Comparison of ENCODE assay signal across 8 mouse cellular contexts in the genomic region with DNA sequence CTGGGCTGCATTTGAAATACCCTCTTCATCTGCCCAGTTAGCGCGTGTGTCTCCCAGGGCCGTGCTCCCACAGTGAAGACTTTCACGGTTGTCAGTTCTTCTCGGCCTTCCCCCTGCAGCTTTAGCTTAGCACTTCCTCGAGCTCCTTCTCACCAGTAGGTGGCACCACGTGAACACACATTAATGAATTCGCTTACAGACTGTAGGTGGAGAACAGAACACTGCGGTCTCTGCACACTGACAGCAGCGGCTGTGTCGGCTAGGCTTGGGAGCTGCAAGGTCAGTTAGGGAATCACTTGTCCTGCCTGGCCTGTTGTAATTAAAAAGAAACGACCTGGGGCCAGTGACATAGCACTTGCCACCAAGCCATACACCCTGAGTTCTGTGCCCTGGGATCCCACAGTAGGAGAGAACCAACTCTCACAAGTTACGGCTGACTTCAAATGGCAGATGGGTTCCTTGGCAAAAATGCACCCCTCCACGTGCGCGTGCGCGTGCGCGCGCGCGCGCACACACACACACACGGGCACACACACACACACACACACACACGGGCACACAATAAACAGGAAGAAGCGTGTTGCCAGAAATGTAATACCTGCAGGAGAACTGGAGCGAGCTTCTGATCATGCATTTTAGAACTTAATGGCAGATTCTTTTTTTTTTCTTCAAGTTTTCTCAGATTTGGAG. TPM values are rescaled to one million over a fixed set of nuclear protein-coding genes. Genes with fewer than 3 reads are reported as not detected.
DNase-seq lines count a peak whose midpoint lies in the region; ATAC-seq and TF ChIP-seq lines count a peak whose summit lies in the region.

No protein-coding gene starts in this region.

- TF ChIP-seq POLR2A in lung, adult 2 months (IDR thresholded peaks at IDR 0.05; ENCODE audit: borderline replicate concordance, extremely low read depth, low read depth, low read length): peak; percentile 30; the same call in 1 of the 2 replicates

- peak overlapping the region; percentile 39; the same call in 1 of the 2 replicates for H3K9ac ChIP-seq in ES-E14 (ENCODE audit: insufficient read depth, low read depth, low read length, poor library complexity, severe bottlenecking)
- peak overlapping the region; percentile 31 for H3K9ac ChIP-seq in forebrain, embryonic 16.5 days (replicated peaks; ENCODE audit: low read depth, low read length)
- H3K9ac ChIP-seq in neural tube, embryonic 15.5 days (replicated peaks): peak overlapping the region; percentile 33; the same call in 1 of the 2 replicates

- WGBS in forebrain, embryonic 16.5 days: 11% methylated on average over 28 of the region's 28 CpGs
- WGBS in lung, adult 2 months: 7% methylated on average over 28 of the region's 28 CpGs
- WGBS in neural tube, embryonic 15.5 days: 10% methylated on average over 28 of the region's 28 CpGs

- H3K9me3 ChIP-seq in ES-E14 (ENCODE audit: control insufficient read depth, insufficient read depth, low read depth, low read length): no peaks in the 10 kb centered on the region
- no peaks in the 10 kb centered on the region for H3K9me3 ChIP-seq in forebrain, embryonic 16.5 days (ENCODE audit: control insufficient read depth, low read length)
- H3K9me3 ChIP-seq in neural tube, embryonic 15.5 days (replicated peaks): no peaks in the 10 kb centered on the region

- no peaks in the 10 kb centered on the region for H3K27me3 ChIP-seq in forebrain, embryonic 16.5 days (replicated peaks; ENCODE audit: control insufficient read depth, insufficient read depth, low read length)
- no peaks in the 10 kb centered on the region for H3K27me3 ChIP-seq in neural tube, embryonic 15.5 days (replicated peaks)

- DNase-seq in ES-E14 (ENCODE audit: low read depth, low spot score): peak; percentile 87
- DNase-seq in cerebellum, adult 18-20 months: peak; percentile 87 to 93
- DNase-seq in heart, postnatal 36 days: peak; percentile 84 to 87
- DNase-seq in layer of hippocampus, adult 2 months (ENCODE audit: low spot score in 2 of 2): peak; percentile 84 to 90
- peak; percentile 84 for DNase-seq in lung, adult 2 months
- peak; percentile 90 for DNase-seq in testis, postnatal 10 days (ENCODE audit: low spot score)

- H3K4me2 ChIP-seq in forebrain, embryonic 16.5 days (ENCODE audit: low read length): peak overlapping the region; percentile 52
- peak overlapping the region; percentile 65 for H3K4me2 ChIP-seq in neural tube, embryonic 15.5 days

- peak overlapping the region; percentile 66; the same call in 1 of the 2 replicates for H3K27ac ChIP-seq in ES-E14 (ENCODE audit: insufficient read depth, low read depth, low read length, poor library complexity, severe bottlenecking)
- H3K27ac ChIP-seq in forebrain, embryonic 16.5 days (ENCODE audit: low read length): no peak overlapping the region
- H3K27ac ChIP-seq in layer of hippocampus, adult 2 months: peak overlapping the region; percentile 85
- H3K27ac ChIP-seq in neural tube, embryonic 15.5 days (replicated peaks): peak overlapping the region; percentile 18

- H3K4me3 ChIP-seq in ES-E14 (ENCODE audit: insufficient read depth in 1 of 2, low read depth in 1 of 2, low read length in 2 of 2, poor library complexity in 1 of 2, severe bottlenecking in 1 of 2): peak overlapping the region; percentile 38 to 39
- H3K4me3 ChIP-seq in forebrain, embryonic 16.5 days (replicated peaks; ENCODE audit: low read length): peak overlapping the region; percentile 20; the same call in 1 of the 2 replicates
- peak overlapping the region; percentile 42 for H3K4me3 ChIP-seq in layer of hippocampus, adult 2 months
- H3K4me3 ChIP-seq in lung, adult 2 months (replicated peaks; ENCODE audit: extremely low read depth, low read depth, low read length): peak overlapping the region; percentile 48
- H3K4me3 ChIP-seq in neural tube, embryonic 15.5 days (replicated peaks): peak overlapping the region; percentile 32

- ATAC-seq in forebrain, embryonic 16.5 days: peak; percentile 86
- peak; percentile 90 for ATAC-seq in neural tube, embryonic 15.5 days (ENCODE audit: low FRiP score)

- H3K36me3 ChIP-seq in ES-E14 (ENCODE audit: control insufficient read depth, insufficient read depth, low read length, poor library complexity, severe bottlenecking): no peaks in the 10 kb centered on the region
- H3K36me3 ChIP-seq in forebrain, embryonic 16.5 days (ENCODE audit: control insufficient read depth, insufficient read depth): no peaks in the 10 kb centered on the region
- H3K36me3 ChIP-seq in neural tube, embryonic 15.5 days: no peaks in the 10 kb centered on the region

- in situ Hi-C loops in ES-E14 (cut with MboI; ENCODE audit: low sequenced_read_pairs in 2 of 2, unreplicated experiment in 2 of 2): loop anchor here in 1 of 2 experiments (5.0 kb wide), 1 partner anchor 80 kb away; no protein-coding TSS in a partner anchor

- peak; percentile 86 for TF ChIP-seq CTCF in layer of hippocampus, adult 2 months (conservative IDR thresholded peaks at IDR 0.05)
- TF ChIP-seq CTCF in lung, adult 2 months (IDR thresholded peaks at IDR 0.05; ENCODE audit: insufficient read depth, low read length): peak; percentile 77

- peaks cover 0 to 15% of the 10 kb centered on the region in 2 experiments; a peak in 2 of 4 replicates for H3K4me1 ChIP-seq in ES-E14 (ENCODE audit: control insufficient read depth in 2 of 2, insufficient read depth in 2 of 2, low read length in 2 of 2, poor library complexity in 1 of 2)
- peaks cover 16% of the 10 kb centered on the region for H3K4me1 ChIP-seq in forebrain, embryonic 16.5 days (replicated peaks; ENCODE audit: control insufficient read depth, insufficient read depth, low read length)
- peaks cover 5% of the 10 kb centered on the region; the same call in 1 of the 2 replicates for H3K4me1 ChIP-seq in lung, adult 2 months (ENCODE audit: control insufficient read depth, insufficient read depth, low read length)
- peaks cover 19% of the 10 kb centered on the region for H3K4me1 ChIP-seq in neural tube, embryonic 15.5 days

- intact Hi-C loops in heart, postnatal 36 days (cut with DNase I): loop anchor here (5.0 kb wide), 1 partner anchor 660 kb away; no protein-coding TSS in a partner anchor

TF ChIP-seq in ES-E14, 5 proteins besides CTCF, POLR2A, EP300 and RAD21:
- TF ChIP-seq ZNF384 (IDR thresholded peaks at IDR 0.05; ENCODE audit: low read depth, low read length) (no peak), MAFK (IDR thresholded peaks at IDR 0.05; ENCODE audit: insufficient read depth, low read depth, low read length) (no peak), CHD2 (IDR thresholded peaks at IDR 0.05; ENCODE audit: low read depth, low read length) (no peak), HCFC1 (IDR thresholded peaks at IDR 0.05; ENCODE audit: borderline replicate concordance, insufficient read depth, low read length) (no peak), ZC3H11A (IDR thresholded peaks at IDR 0.05; ENCODE audit: borderline replicate concordance, low read depth, low read length) (peak; percentile 64; the same call in 1 of the 2 replicates)
TF ChIP-seq in ES-E14: peak in this region for 1.

RNA-seq across cellular contexts. Expression of a gene that starts 11.5 kb away (rescaled TPM):
- total RNA-seq in ES-E14 (2012; rRNA removed): 1,425 and 1,546 TPM in 2 replicates
- 400 and 407 TPM in 2 replicates for polyA plus RNA-seq in forebrain, embryonic 16.5 days (2015; fragmentation: Nextera tagmentation; extraction: Ambion mirVana)
- total RNA-seq in heart, postnatal 36 days (2021): 100 to 1,000 TPM; 283 to 295 TPM
- total RNA-seq in layer of hippocampus, adult 2 months (2021): 100 to 1,000 TPM; 318 to 323 TPM
- polyA plus RNA-seq in lung, adult 2 months (2012; rRNA removed): 319 and 344 TPM in 2 replicates
- 431 and 489 TPM in 2 replicates for polyA plus RNA-seq in neural tube, embryonic 15.5 days (2015; fragmentation: Nextera tagmentation; extraction: Ambion mirVana)

RNA-seq across cellular contexts. Expression of a gene that starts 43.1 kb away (rescaled TPM):
- total RNA-seq in ES-E14 (2012; rRNA removed): 0.45 and 0.53 TPM in 2 replicates
- polyA plus RNA-seq in forebrain, embryonic 16.5 days (2015; fragmentation: Nextera tagmentation; extraction: Ambion mirVana): 2.3 and 2.6 TPM in 2 replicates
- not detected for total RNA-seq in heart, postnatal 36 days (2021)
- 1 to 10 TPM; 7.6 to 7.7 TPM for total RNA-seq in layer of hippocampus, adult 2 months (2021)
- polyA plus RNA-seq in lung, adult 2 months (2012; rRNA removed): 3.7 and 5.7 TPM in 2 replicates
- polyA plus RNA-seq in neural tube, embryonic 15.5 days (2015; fragmentation: Nextera tagmentation; extraction: Ambion mirVana): 4.8 and 5.0 TPM in 2 replicates
